Mouse (Mus musculus) cortical plate, adult 2 months (tissue): ENCODE measurements at regions not wholly inside any gene's neighbourhood (a gene's known extent, or its start where the extent isn't known, plus 50 kb on each side); places are given as distances from the start of the nearest gene placed in this dataset.

Experiments
- H3K27ac ChIP-seq: fragments of 200-500 bp; 2 replicates; pipeline ENCODE4 v1.5.1; 2012; ENCODE audit warnings: low read length, control low read depth, inconsistent platforms; ENCODE audit not compliant: insufficient read depth
- H3K4me1 ChIP-seq: fragments of 200-500 bp; 2 replicates; pipeline ENCODE4 v1.6.1; 2011; ENCODE audit warnings: low read length; ENCODE audit not compliant: control insufficient read depth, insufficient read depth
- H3K4me3 ChIP-seq: fragments of 200-500 bp; 2 replicates; pipeline ENCODE4 v1.5.1; 2011; ENCODE audit warnings: mild to moderate bottlenecking, low read length, control low read depth; ENCODE audit not compliant: insufficient read depth
- CTCF ChIP-seq: fragments of 200-500 bp; IDR thresholded peaks from 2 replicates; pipeline ENCODE4 v1.5.1; 2011; ENCODE audit warnings: mild to moderate bottlenecking, control low read depth, low read length; ENCODE audit not compliant: insufficient read depth; ENCODE audit errors: extremely low read depth
- POLR2A ChIP-seq: fragments of 200-500 bp; IDR thresholded peaks from 2 replicates; pipeline ENCODE4 v1.6.1; 2011; ENCODE audit warnings: mild to moderate bottlenecking, low read length, control low read depth; ENCODE audit not compliant: insufficient read depth; ENCODE audit errors: extremely low read depth

DNA sequence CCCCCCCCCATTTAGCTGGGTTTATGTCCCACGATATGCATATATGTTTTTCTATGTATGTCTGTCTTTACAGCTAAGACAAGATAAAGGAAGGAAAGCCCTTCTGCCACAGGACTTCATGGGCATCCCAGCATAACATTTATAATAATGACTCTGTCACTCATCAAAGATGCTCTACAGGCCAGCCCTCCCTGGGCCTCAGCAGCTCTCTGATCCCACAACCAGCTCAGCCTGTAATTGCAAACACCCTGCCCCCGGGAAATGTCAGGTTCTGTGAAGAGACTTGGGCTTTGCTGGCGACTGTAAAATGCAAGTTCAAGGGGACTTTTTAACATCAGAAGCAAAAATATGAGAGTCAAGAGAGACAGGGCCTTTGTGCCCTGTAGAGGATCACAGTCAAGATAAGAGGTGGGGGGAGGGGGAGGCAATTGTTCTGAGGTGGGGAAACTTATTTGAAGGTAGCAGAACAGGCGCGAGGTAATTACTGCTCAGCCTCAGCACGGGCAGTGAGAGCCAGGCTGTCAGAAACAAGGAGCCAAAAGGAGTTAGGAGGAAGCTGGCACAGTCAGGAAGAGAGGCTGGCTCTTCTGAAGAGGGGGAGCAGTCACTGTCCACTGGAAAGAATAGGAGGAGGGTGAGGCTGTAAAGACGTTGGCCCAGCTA is 286.9 kb downstream of the Gm826 start:
- no peak for TF ChIP-seq CTCF
- no peak for TF ChIP-seq POLR2A
- H3K4me1 ChIP-seq, result no peaks in the 10 kb centered on the region
- no peak overlapping the region for H3K4me3 ChIP-seq
- H3K27ac ChIP-seq, result no peak overlapping the region

DNA sequence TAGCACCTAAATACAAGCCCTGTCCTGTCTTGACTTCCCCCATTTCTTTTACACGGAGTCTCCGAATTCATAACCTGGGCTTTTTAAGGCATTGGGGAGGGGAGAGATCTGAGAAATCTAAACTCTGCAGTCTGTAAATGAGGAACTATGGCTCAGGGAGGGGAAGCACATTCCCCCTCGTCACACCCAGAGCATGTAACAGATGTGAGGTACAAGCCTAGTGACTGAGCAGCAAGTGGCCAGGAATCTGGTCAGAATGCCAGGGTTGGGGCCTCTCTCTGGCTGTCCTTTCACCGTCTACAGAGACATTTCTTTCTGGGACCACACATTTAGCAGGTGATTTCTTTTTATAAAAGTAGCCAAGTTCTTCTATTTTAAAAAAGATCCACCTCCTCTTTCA is 289.4 kb downstream of the Gm826 start:
- TF ChIP-seq POLR2A, result no peak
- TF ChIP-seq CTCF, result no peak
- Histone ChIP-seq H3K4me3 (no peak overlapping the region), H3K4me1 (no peaks in the 10 kb centered on the region), H3K27ac (no peak overlapping the region)

DNA sequence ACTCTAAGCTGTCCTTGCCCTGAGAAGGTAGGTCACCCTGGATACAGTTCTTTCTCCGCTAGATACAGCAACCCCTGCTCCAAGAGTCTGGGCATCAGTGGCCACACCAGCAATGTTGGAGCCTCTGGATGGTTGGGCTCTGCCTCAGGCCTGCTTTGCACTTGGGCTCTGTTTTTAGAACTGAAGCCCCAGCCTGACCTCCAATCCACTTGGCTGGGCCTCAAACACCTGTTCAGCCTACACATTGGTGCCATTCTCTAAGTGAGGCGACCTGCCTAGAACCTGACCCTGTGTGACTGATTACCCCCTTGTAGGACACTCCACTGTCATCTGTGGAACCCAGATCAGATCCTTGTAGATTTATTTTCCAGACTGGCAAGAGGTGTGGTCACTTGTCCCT is 289.8 kb downstream of the Gm826 start:
- Histone ChIP-seq H3K4me1 (no peaks in the 10 kb centered on the region), H3K4me3 (no peak overlapping the region)
- TF ChIP-seq CTCF (no peak), POLR2A (no peak)

GRCm38 (mm10) chr2:160029432-160029831 is 304.5 kb downstream of the Gm826 start:
- Histone ChIP-seq H3K4me3 (no peak overlapping the region), H3K4me1 (no peaks in the 10 kb centered on the region), H3K27ac (no peak overlapping the region)
- TF ChIP-seq POLR2A, result no peak
- no peak for TF ChIP-seq CTCF

More for the DNA sequence above, 289.8 kb downstream of the Gm826 start:
- H3K27ac ChIP-seq, result no peak overlapping the region

DNA sequence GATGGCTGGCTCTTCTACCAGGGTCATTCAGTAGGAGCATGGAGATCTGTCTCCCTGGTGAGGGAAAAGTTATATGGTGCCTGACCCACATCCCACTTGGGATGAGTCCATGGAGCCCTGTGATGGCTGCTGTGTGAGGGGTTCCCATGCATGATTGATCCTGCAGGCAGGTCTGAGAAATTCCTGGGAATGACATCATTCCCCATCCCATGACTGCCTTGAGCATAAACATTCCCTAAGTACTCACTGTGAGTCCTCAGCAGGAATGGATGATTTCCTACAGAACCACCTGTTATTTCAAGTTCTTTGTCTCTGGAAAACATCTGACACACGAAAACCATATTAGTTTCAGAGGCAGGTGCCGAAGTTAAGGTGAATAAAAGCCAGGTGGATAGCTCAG is 305.5 kb downstream of the Gm826 start:
- Histone ChIP-seq H3K4me3 (no peak overlapping the region), H3K27ac (no peak overlapping the region), H3K4me1 (no peaks in the 10 kb centered on the region)
- TF ChIP-seq POLR2A (no peak), CTCF (no peak)

- Histone ChIP-seq H3K4me3 (no peak overlapping the region), H3K4me1 (no peaks in the 10 kb centered on the region), H3K27ac (no peak overlapping the region)
- TF ChIP-seq POLR2A (no peak), CTCF (no peak)
Measured at GRCm38 (mm10) chr2:160025911-160026310, 308.1 kb downstream of the Gm826 start.

DNA sequence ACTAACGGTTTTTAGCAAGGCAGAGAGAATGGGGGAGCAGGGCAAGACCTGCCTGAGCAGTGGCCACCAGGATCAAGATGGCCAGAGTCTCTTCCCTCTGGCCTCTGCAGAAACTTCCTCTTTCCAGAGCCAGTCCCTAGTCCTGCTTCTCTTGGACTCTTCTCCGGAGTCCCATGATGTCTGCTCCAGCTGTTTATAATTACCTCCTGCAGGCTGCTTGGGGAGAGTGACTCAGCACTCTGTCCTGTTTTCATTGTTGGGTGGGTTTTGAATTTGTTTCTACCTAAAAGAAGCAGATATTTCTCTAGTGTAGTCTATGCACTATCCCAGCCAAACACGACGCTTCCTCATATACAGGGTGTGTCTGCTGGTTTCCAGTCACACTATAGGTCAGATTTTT is 312.4 kb downstream of the Gm826 start:
- no peak for TF ChIP-seq CTCF
- no peak for TF ChIP-seq POLR2A
- Histone ChIP-seq H3K27ac (no peak overlapping the region), H3K4me3 (no peak overlapping the region), H3K4me1 (0 out of 2 replicates have a peak, but pooled peaks cover 1% of the 10 kb centered on the region)

- Histone ChIP-seq H3K4me3 (no peak overlapping the region), H3K27ac (no peak overlapping the region), H3K4me1 (0 out of 2 replicates have a peak, but pooled peaks cover 1% of the 10 kb centered on the region)
- TF ChIP-seq POLR2A, result no peak
- TF ChIP-seq CTCF, result no peak
Measured at GRCm38 (mm10) chr2:160020876-160021275, 313.1 kb downstream of the Gm826 start.

GRCm38 (mm10) chr2:160017020-160017812 is 316.7 kb downstream of the Gm826 start:
- H3K27ac ChIP-seq, result no peak overlapping the region
- TF ChIP-seq POLR2A (no peak), CTCF (no peak)

DNA sequence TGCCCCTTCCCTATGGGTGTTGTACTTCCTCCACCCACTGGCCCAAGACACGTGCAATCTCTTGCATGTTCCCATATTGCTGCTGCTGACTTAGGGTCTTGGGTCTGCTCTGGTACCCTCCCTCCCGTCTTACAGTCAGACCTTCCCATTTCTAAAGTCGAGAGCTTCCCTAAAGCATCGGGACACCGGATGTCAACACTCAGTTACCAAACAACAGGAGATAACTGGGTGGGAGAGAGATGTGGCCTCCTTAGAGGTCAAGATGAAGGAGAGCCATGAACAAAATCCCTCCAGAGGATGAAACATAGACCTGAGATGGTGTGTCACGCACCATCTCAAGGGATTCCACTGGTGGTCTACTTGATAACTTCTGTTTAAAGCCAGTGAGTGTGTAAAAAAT is 322.5 kb downstream of the Gm826 start:
- no peak for TF ChIP-seq CTCF
- TF ChIP-seq POLR2A, result no peak
- no peak overlapping the region for H3K4me3 ChIP-seq
- H3K4me1 ChIP-seq, result no peaks in the 10 kb centered on the region
- H3K27ac ChIP-seq, result no peak overlapping the region

More at GRCm38 (mm10) chr2:160017020-160017812, 316.7 kb downstream of the Gm826 start:
- Histone ChIP-seq H3K4me1 (0 out of 2 replicates have a peak, but pooled peaks cover 1% of the 10 kb centered on the region), H3K4me3 (no peak overlapping the region)
